Mouse (Mus musculus) CD8-positive naive resting alpha-beta T cell, adult 2 months (primary cell): ENCODE results near the gene Plekhm2.

Source experiments
- DNase-seq, 2 experiments: peaks; one replicate each; pipeline ENCODE4 v3.0.0; 2022; ENCODE audit warnings: low read depth in 2 of 2, low spot score in 2 of 2

Gene Plekhm2

DNA sequence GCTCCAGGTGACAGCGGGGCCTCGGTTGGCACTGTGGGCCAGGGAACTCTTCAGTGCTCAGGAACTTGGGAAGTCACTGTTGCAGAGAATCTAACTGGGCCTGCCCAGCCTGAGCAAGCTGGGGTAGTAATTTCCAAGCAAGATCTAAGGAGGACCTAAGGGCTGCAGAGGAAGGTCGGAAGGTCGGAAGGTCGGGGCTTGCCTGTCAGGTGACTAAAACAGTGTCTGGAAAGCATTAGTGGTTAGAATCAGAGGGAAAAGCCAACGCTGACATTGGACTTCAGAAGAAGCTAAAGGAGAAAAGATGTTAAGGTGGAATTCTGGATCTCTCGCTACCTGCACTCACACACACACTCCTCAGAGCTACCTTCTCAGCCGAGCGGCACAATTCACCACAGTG, 28.7 kb downstream of the Plekhm2 start:
- DNase-seq: no peak

DNA sequence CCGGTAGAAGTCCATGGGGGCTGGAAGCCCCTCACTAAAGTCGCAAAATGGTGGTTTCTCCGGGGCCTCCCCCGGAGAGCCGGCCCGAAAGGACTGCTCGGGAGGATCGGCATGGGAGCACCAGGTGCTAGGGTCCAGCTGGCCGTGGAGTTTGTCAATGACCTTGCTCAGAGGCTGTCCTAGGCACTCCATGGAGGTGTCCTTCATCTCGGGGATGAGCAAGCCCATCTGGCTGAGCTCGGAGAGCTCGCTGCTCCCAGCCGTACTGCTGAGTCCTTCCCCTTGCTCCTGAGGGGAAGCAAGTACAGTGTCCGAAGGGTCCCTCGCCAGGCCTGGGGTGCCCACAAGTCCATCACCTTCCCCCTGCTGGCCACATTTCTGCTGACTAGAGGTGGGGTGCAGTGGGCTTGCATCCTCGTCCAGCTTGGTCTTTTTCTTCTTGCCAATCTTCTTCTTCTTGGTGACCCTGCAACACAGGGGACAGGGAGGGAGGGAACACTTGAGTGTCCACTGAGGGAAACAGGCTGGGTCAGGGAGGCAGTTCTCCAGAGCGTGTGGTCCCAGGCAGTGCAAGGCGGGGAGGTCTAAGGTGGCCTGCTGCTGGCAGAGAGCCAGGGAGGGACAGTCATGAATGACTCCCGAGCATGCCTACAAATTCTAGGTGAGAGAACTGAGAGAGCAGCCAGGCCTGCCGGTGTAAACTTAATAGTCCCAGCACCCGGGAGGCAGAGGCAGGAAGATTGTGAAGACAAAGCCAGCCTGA, 32.4 kb downstream of the Plekhm2 start:
- DNase-seq: no peak

DNA sequence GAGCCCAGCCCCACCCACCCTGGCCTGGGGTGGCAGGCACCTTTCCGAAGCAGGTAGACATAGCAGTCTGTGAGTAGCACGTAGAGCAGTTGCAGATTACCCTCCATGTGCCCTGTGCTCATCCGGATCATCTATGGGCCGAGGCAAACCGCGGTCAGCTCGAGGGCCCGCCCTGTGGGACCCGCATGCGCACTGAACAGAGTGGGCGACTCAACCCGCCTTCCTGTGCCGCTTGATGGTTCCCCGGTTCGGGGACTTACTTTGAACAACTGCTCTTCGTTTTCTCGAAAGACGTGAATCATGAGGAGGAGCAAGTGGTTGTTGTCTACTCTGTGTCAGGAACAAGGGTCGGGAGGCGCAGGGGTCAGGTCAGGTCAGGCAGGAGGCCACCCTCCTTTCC, 33.4 kb downstream of the Plekhm2 start:
- no peak for DNase-seq

DNA sequence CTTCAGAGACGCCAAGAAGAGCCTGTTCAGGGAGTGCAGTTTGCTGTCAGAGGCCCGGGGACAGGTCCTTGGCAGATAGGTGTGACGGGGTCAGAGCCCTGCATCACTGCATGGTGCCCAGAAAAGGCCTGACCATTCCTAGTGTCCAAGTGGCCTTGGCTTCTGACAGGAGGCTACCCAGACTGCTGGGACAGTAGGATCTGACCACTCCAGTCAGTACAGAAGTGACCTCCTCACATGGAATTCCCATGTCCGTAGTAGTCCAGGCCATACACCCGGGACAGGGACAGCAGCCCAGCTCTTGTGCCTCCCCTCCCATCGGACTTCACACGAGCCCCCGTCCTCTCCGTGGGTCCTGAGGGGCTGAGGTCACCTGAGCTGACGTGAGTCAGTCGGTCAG, 34.7 kb downstream of the Plekhm2 start:
- no peak for DNase-seq

DNA sequence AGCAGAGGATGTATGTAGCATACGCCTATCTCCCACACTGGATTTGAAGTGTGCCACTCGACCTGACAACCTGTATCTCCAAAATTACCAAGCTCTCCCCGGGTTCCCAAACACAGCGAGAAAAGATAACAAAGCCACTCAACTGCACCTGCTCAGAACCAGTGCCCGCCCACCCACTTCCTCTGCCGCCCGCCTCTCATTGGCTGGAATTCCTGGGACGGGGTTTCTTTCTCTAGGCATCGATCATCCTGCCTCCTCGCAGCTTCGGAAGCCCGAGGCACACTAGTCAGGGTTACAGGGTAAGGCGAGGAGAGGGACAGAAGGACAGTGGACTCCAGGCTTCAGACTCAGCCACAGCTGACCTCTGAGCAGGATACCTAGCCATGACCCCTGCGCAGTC, 36.0 kb downstream of the Plekhm2 start:
- DNase-seq: no peak

DNA sequence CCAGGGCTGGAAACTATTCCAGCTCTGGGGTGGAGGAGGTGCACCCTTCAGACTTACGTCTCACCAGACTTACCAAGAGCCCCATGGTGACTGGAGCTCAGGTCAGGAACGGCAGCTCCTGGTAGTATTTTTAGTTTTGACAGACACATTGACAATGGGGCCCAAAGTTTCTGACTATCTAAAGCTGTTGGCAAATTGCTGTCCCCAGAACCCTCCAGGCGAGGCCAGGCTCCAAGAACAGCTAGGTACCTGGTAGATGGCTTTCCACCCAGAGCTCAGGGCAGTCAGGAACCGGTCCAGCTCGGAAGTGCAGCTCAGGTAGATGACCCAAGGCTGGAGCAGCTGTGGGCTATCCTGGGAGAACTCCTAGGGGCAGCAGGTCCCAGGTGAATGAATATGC, 37.2 kb downstream of the Plekhm2 start:
- DNase-seq: no peak

DNA sequence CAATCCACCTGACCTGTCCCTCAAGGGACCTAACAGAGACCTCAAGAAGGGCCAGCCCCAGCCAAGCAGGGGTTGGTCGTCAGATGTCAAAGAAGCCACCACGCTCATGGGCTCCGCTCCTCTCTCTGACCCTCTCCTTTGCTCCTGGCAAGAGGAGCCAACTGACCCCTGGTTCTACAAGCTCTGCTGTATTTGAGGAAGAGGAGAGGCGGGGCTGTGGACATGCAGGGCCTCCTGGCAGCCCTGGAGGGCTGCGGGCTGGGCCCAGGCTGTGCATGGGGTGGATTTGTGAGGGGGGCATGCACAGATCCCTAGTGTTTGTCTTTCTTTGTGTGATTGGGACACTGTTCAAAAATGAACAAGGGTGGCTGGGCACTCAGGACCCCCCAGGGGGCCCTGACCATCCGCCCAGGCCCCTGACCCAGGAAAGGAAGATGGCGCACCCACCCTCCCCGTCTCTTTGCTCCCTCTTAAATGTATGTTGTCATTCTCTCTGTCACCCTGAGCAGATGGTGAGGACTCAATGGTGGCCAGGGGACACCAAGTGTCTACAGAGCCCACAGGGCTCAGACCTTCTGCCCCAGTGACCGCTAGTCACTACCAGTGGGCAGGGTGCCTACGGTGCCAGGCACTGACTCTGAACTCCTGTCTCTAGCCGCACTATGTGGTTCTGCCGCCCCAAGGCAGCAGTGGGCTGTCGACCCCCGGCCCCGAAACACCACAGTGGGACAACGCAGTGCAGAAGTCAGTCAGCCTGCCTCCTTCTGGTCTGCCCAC, 38.7 kb downstream of the Plekhm2 start:
- no peak for DNase-seq

DNA sequence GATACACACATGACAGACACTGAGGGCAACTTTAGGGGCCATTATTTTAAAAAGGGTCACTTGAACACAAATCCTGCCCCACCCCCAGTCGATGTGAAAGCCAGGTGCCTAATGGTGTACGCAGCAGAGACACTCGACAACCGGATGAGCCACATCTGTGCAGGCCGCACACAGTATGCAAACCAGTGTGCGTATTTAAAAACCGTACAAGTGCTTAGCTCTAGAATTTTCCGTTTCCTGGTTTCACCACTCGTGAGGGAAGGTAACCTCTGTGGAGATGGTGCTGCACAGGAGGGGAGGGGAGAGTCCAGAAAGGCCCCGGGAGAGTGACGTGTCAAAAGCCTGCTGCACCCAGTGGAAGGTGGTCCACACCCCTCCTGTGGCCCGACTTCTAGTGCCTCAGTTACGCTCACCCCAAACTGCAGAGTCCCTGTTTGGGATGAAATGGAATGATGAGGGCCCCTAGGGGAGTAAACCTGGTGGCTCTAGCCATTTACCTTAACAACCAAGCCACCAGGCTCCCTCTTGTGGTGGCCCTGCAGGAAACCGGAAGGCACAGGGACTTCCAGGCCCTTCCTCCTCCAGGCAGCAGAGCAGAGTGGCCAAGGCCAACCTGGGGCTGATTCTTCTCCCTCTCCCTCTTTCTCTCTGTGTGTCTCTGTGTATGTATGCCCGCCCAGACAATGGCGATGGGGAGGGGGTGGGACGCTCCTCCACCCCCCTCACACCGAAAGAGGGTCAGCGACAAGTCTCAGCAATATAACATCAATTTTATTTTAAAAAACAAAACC, 39.5 kb downstream of the Plekhm2 start:
- no peak for DNase-seq

DNA sequence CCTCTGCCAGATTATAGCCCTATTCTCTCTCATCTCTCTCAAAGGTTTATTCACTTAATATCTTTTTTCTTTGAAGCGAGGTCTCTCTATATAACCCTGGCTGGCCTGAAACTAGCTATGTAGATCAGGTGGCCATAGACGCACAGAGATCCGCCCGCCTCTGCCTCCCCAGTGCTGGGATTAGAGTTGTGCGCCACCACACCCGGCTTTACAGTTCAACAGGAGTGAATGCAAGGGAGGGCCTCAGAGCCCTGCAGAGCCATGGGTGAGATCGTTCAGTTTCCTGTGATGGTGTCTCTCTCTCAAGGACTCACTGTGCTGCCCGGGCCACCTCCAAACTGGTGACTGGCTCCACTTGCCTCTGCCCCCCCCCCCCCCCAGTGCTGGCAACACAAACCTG, 40.6 kb downstream of the Plekhm2 start:
- DNase-seq: no peak

DNA sequence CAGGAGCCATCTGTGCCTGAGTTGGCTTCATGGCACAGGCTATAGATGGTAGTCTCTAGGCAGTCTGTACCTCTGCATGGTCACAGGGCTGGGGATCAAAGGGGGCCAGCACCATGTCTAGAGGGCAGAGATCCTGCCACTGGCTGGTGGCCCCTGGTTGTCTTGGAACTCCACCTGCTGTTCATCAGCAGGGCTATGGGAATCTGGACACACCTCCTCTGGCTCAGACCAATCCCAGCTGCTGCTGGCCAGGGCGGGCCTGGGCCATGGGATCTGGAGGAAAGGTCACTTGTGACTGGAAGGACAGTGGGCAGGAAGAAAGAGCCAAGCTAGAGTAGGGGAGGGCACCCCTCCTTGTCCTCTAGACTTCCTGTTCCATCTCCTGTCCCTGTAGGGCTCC, 41.0 kb downstream of the Plekhm2 start, which contains the start of gene Slc25a34:
Slc25a34 (minus strand) TSS at position 156 of the 400 bp plus-strand sequence.
- DNase-seq: no peak

DNA sequence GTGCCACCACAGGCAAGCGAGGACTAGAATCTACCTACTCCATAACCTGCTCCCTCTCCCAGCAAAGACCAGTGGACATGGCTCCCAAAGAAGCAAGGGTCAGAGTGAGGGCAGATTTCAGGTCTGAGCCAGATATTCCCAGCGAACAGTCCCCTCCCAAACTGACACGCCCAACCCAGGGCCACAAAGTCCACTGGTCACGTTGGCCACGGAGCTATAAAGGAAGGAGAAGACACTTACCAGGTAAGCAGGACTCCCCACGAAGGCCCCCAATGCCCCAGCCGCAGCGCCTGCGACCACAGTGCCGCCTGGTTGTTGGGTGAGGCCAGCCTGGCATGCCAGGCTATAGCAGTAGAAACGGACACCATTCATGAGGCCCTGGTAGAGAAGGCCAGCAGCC, 41.7 kb downstream of the Plekhm2 start:
- no peak for DNase-seq

DNA sequence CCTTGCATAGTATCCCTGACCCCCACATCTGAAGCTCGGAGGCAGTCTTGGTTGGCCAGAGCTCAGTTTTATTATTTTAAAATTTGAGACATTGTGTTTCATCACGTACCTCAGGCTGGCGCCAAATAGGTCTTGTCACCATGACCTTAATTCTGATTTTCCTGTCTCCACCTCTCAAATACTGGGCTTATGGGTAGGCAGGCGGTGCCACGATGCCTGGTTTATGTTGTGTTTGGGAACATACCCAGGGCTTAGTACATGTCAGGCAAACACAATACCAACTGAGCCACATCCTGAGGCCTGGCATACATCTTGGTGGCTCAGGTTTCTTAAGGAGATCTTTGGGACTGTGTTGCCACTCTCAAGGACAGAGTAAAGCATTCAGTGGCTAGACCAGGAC, 42.1 kb downstream of the Plekhm2 start:
- DNase-seq: no peak

DNA sequence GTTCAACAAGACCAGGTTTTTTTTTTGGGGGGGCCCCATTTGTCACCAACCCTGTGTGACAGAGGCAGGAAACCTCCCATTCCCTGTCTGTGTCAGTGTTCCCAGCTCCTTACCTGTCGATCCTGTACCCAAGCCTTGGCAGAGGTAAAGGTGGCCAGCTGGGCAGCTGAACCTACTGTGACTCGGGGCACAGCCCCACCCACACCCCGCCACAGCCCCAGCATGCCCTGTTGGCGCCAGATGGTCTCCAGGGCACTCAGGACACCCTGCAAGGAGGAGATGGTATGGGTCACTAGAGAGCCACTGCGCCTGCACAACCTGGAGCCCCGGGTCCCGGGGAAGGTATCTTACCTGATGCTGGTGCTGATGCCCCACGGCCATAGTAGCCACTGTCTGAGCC, 42.6 kb downstream of the Plekhm2 start:
- no peak for DNase-seq

DNA sequence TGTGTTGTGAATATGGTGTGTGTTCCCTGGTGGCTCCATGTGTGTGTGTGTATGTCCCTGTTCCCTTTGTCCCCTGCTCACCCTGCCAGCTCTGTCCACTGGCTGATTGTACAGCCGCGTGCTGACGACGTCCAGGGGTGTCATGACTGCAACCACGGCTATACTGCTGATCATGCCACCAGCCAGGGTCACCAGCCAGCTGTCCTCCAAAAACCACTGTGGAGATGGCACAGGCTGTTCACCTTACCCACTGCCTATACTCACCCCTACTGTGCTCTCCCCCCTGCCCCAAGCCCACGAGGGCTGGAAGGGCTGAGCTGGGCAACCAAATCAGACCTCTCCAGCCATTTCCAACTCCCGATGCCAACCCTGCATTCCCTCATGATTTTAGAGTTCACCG, 43.4 kb downstream of the Plekhm2 start:
- no peak for DNase-seq

DNA sequence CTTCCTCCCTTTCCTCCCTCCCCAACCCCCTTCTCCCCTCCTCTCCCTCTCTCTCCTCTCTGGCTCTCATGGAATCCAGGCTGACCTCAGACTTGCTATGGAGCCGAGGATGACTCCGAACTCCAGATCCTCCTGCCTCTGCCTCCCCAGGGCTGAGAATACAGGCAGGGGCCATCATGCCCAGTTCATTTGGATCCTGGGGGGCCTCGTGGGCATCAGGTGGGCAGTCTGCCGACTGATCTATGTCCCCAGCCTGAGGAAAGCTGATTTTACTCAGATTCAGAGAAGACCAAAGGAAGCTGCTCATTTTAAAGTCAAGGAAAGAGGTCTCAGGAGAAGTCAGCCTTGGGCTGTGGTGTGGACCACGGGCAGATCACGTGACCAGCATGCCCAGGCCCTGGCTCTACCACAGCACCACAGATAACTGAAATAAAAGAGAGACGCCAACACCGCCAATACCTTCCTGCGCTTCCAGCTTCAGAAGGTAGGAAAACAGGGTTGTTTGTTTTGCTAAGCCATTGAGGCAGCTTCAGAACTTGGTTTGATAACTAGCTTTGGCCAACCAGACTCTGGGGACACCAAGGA, 45.3 kb downstream of the Plekhm2 start:
- DNase-seq: no peak

DNA sequence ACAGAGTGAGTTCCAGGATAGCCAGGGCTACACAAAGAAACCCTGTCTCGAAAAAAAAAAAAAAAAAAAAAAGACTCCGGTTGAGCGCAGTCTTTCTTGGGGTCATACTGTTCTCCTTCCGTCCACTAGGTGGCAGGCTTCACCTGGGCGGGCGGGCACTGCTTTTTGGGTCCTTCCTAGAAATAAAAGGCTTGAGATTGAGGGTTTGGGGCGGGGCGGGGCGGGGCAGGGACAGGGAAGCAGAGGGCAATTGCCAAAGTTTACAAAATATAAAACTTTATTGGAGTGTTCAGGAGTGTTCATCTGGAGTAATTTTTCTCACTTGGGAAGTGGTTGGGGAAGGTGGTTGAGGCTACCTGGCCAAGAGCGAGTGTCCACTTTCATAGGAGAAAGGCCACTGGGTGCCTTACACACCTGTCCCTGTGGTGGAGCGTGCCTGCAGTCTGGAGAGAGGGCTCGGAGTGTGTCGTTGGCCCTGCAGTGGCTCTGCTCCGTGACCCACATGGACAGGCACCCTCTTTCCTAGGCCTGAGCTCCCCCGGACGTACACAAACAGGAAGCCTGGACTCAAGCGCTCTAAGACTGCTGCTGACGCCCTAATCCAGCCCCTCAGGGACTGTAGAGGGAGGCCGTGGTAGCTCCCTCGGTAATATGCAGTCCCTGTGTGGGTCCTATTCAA, 46.0 kb downstream of the Plekhm2 start, which contains the start of gene Tmem82:
Tmem82 (minus strand) TSS at position 69 of the 679 bp plus-strand sequence.
- DNase-seq: peak; percentile 32 to 49

DNA sequence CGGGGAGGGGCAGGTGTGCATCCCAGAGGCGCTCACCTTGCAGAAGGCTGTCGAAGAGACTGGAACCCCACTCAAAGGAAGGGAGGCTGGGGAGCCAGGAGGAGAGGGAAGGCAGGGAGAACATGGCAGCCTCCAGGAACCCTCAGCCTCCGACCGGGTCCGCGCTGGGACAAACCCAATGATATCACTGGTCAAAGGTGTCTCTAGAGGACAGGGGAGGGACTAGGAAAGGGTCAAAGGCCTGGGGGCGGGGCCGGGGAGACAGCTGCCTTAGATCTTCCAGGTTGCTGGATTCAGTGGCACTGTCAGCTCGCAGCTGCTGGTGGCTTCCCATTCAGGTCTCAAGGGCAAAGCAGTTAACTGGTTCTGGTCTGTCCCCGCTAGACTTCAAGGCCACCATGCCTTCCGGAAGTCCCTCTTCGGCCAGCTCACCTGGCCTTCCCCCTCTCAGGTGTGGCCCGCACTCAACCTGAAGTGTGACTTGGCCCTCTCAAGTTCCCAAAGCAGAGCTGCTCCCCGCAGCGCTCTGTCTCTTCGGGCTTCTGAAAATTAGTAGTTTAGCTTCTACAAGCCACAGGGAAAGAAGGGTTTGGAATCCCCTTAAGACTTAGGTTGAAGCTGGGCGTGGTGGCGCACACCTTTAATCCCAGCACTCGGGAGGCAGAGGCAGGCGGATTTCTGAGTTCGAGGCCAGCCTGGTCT, 46.7 kb downstream of the Plekhm2 start:
- no peak for DNase-seq

DNA sequence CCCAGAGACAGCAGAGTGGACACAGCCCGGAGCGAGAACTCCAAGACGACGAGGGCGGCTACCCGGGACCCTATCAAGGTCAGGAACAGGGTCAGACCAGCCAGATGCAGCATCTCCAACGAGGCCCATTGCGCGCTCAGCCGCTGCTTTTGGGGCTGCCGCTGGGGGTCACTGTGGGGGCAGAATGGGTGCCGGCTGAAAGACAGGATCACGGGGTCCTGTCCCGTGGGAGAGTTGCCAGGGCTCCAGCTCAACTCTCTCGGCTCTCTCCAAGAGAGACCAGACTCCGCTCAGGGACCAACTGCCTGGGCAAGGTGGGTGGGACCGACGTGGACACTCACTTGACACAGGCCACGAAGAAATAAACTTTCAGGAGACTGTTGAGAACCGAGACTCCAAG, 47.4 kb downstream of the Plekhm2 start:
- DNase-seq: peak; percentile 18 to 48

DNA sequence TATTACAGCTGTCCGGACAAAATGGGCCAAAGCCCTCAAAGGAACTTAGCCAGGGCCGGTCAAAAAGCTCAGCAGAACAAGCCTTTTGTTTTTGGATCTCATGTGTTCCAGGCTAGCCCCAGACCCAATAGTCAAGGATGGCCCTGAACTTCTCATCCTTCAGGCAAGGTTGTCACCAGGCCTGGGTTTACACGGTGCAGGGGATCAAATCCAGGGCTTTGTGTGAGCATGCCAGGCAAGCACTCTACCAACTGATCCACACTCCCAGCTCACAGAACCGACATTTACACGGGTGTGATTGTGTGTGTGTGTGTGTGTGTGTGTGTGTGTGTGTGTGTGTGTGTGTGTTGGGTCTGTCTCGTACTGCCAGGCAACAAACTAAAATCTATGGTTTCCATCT, 47.9 kb downstream of the Plekhm2 start:
- no peak for DNase-seq

DNA sequence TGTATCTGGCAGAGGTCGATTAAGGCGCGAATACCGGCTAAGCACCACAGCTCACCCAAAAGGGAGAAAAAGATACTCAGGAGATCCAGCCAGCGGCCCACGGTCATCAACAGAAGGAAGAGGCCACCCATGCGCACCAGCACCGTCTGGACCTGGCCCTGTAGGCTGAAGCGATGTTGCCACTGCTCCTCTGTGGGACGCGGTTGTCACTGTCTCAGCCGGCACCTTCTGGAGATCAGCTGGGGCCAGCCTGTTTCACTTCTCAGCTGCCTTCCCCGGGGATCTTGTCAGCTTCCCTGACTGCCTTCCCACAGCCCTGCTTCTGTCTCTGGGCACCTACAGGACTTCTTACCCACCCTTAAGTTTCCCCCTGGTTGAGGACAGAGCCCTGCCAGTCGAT, 49.8 kb downstream of the Plekhm2 start:
- DNase-seq: no peak
